Mouse (Mus musculus) embryonic facial prominence, embryonic 12.5 days (tissue): Measurements from ENCODE around the gene Ccdc167. TPM values are rescaled to one million over a fixed set of nuclear protein-coding genes. Genes with fewer than 3 reads are reported as not detected.

Experiments used
- ATAC-seq: fragments of 200-750 bp; cut with Nextera tagmentation; 2 replicates; pipeline ENCODE4 v1.8.0; 2017; ENCODE audit not compliant: insufficient number of reproducible peaks, insufficient read depth, low FRiP score, low TSS enrichment
- H3K27ac ChIP-seq: fragments of 300-500 bp; sonication (generic); 2 replicates; pipeline ENCODE4 v1.5.1; 2016; ENCODE audit warnings: mild to moderate bottlenecking
- H3K27me3 ChIP-seq: fragments of 300-500 bp; sonication (generic); 2 replicates; pipeline ENCODE4 v1.6.1; 2016; ENCODE audit warnings: mild to moderate bottlenecking, moderate library complexity
- H3K36me3 ChIP-seq: fragments of 300-500 bp; sonication (generic); 2 replicates; pipeline ENCODE4 v1.6.1; 2016; ENCODE audit warnings: mild to moderate bottlenecking
- H3K4me1 ChIP-seq: fragments of 300-500 bp; sonication (generic); 2 replicates; pipeline ENCODE4 v1.6.1; 2016
- H3K4me2 ChIP-seq: fragments of 300-500 bp; sonication (generic); replicated peaks from 2 replicates; pipeline ENCODE4 v1.6.1; 2016; ENCODE audit warnings: mild to moderate bottlenecking, moderate library complexity
- H3K4me3 ChIP-seq: fragments of 300-500 bp; sonication (generic); 2 replicates; pipeline ENCODE4 v1.5.1; 2016; ENCODE audit warnings: mild to moderate bottlenecking
- H3K9ac ChIP-seq: fragments of 300-500 bp; sonication (generic); 2 replicates; pipeline ENCODE4 v1.6.1; 2016; ENCODE audit warnings: mild to moderate bottlenecking, moderate library complexity
- H3K9me3 ChIP-seq: fragments of 300-500 bp; sonication (generic); 2 replicates; pipeline ENCODE4 v1.6.1; 2016; ENCODE audit warnings: mild to moderate bottlenecking, moderate library complexity
- WGBS: fragments of 180-500 bp; shearing (Covaris S2); methylation state at CpG from one replicate; pipeline ENCODE4 v1.1.7; 2016; 5-methylcytosine and 5-hydroxymethylcytosine counted together
- polyA plus RNA-seq: library from polyadenylated mRNA; unstranded; fragments of >200 nt; fragmentation: Nextera tagmentation; extraction: Ambion mirVana; gene quantifications from 2 replicates; pipeline ENCODE4 v1.2.1, GENCODE M21; 2016

The Ccdc167 gene
- polyA plus RNA-seq, 1 experiment from 2014 or later: 15.9 TPM

GRCm38 (mm10) chr17:29700573-29700972, 16.3 kb downstream of the Ccdc167 start:
- Histone ChIP-seq H3K4me1 (no peaks in the 10 kb centered on the region), H3K9ac (no peak overlapping the region), H3K9me3 (no peaks in the 10 kb centered on the region), H3K4me3 (no peak overlapping the region), H3K4me2 (no peak overlapping the region), H3K36me3 (peaks cover 81% of the 10 kb centered on the region), H3K27ac (no peak overlapping the region), H3K27me3 (no peaks in the 10 kb centered on the region)
- ATAC-seq: no peak
- 90% methylated on average over 7 of the region's 7 CpGs for WGBS

DNA sequence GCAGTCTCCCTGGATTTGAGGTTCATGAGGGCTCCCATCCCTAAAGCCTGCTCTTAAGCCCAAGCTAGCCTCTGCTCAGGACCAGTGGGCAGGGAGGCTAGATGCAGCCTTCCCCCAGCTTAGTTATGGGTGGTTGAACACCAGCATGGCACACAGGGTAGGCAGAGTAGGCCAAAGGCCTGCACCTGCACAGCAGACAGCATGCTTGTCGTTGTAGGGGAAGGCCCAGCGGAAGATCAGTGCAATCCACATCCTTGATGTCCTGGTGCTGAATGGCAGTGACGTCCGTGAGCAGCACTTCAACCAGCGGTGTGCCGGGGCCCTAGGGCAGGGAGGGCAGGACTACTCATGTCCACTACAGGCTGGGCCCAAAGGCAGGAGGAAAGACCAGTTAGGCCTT, 18.4 kb downstream of the Ccdc167 start:
- Histone ChIP-seq H3K4me2 (no peak overlapping the region), H3K9me3 (no peaks in the 10 kb centered on the region), H3K27me3 (no peaks in the 10 kb centered on the region), H3K9ac (no peak overlapping the region), H3K4me3 (no peak overlapping the region), H3K4me1 (no peaks in the 10 kb centered on the region), H3K36me3 (peaks cover 93% of the 10 kb centered on the region), H3K27ac (no peak overlapping the region)
- WGBS: 88% methylated on average over 6 of the region's 6 CpGs
- no peak for ATAC-seq

DNA sequence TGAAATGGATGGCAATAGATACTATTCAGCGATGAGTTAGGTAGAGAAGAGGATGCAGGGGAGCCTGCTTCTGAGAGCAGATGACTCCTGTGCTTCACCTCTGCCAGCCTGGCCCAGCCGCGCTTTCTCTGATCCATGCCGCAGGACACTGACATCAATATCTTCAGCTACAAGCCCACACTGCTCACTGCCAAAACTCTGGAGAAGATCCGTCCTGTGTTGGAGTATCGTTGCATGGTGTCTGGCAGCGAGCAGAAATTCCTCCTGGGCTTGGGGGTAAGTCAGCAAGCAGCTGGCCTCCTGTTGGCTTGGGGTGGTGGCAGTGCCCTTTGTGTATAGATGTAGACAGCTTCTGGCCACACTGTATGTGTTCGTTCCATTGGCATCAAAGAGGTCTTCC, 19.9 kb downstream of the Ccdc167 start:
- Histone ChIP-seq H3K36me3 (peaks cover 85% of the 10 kb centered on the region), H3K9me3 (no peaks in the 10 kb centered on the region), H3K4me1 (no peaks in the 10 kb centered on the region), H3K4me3 (no peak overlapping the region), H3K27ac (no peak overlapping the region), H3K9ac (no peak overlapping the region), H3K27me3 (no peaks in the 10 kb centered on the region), H3K4me2 (no peak overlapping the region)
- WGBS: 94% methylated on average over 8 of the region's 8 CpGs
- no peak for ATAC-seq

DNA sequence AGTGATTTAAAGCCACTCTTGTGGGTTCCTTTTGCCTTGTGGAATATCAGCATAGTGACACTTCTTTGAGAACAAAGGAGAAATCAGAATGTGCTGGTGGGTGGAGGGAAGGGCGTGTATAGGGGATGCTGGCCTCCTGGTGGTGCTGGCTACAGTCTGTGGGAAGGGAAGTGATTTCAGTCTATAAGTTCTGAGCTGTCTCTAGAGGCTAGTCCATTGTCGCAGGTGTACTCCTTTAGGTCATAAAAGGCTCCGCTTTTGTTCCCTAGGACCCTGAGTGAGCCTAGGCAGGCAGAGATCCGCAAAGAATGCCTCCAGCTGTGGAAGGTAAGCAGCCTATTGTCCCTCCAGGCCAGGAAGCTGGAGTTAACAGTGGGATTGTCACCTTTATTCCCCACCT, 22.3 kb downstream of the Ccdc167 start:
- no peak for ATAC-seq
- H3K9me3 ChIP-seq: no peaks in the 10 kb centered on the region
- no peak overlapping the region for H3K9ac ChIP-seq
- no peak overlapping the region for H3K4me2 ChIP-seq
- no peak overlapping the region for H3K4me3 ChIP-seq
- H3K4me1 ChIP-seq: no peaks in the 10 kb centered on the region
- H3K27me3 ChIP-seq: no peaks in the 10 kb centered on the region
- 85% methylated on average over 4 of the region's 4 CpGs for WGBS
- peaks cover 85% of the 10 kb centered on the region for H3K36me3 ChIP-seq
- H3K27ac ChIP-seq: no peak overlapping the region

GRCm38 (mm10) chr17:29693571-29693970, 23.3 kb downstream of the Ccdc167 start:
- 77% methylated on average over 2 of the region's 2 CpGs for WGBS
- no peaks in the 10 kb centered on the region for H3K9me3 ChIP-seq
- H3K36me3 ChIP-seq: peaks cover 79% of the 10 kb centered on the region
- H3K4me3 ChIP-seq: no peak overlapping the region
- no peak for ATAC-seq
- no peak overlapping the region for H3K4me2 ChIP-seq
- no peak overlapping the region for H3K27ac ChIP-seq
- H3K9ac ChIP-seq: no peak overlapping the region
- H3K27me3 ChIP-seq: no peaks in the 10 kb centered on the region
- no peaks in the 10 kb centered on the region for H3K4me1 ChIP-seq

DNA sequence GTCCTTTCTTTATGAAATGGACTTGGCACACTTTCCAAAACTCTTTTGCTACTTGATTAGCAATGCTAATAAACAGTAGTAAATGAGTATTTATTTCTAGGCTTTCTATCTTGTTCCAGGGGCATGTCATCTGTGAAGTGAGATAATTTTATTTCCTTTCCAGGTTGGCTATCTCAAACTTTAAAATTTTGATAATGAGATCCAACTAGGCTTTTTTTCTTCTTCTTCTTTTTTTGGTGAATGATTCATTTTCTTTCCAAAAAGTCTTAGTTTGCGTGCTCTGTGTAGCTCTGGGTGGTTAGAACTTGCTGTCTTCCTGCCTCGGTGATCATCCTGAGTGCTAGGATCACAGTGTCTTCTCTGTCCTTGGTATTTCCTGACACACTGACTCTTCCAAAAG, 24.0 kb downstream of the Ccdc167 start:
- no peak for ATAC-seq
- WGBS: 91% methylated on average over 2 of the region's 2 CpGs
- Histone ChIP-seq H3K4me3 (no peak overlapping the region), H3K9me3 (no peaks in the 10 kb centered on the region), H3K27me3 (no peaks in the 10 kb centered on the region), H3K4me1 (no peaks in the 10 kb centered on the region), H3K36me3 (peaks cover 78% of the 10 kb centered on the region), H3K27ac (no peak overlapping the region), H3K4me2 (no peak overlapping the region), H3K9ac (no peak overlapping the region)

- ATAC-seq: no peak
- H3K27ac ChIP-seq: no peak overlapping the region
- 83% methylated on average over 6 of the region's 6 CpGs for WGBS
Measured at GRCm38 (mm10) chr17:29690257-29690656, 26.6 kb downstream of the Ccdc167 start.

GRCm38 (mm10) chr17:29688610-29689009, 28.2 kb downstream of the Ccdc167 start:
- H3K4me1 ChIP-seq: no peaks in the 10 kb centered on the region
- H3K27ac ChIP-seq: no peak overlapping the region
- H3K36me3 ChIP-seq: peaks cover 83% of the 10 kb centered on the region
- no peak overlapping the region for H3K4me2 ChIP-seq
- H3K27me3 ChIP-seq: no peaks in the 10 kb centered on the region
- no peak overlapping the region for H3K9ac ChIP-seq
- ATAC-seq: no peak
- WGBS: 96% methylated on average over 10 of the region's 10 CpGs
- no peak overlapping the region for H3K4me3 ChIP-seq
- H3K9me3 ChIP-seq: no peaks in the 10 kb centered on the region

More at GRCm38 (mm10) chr17:29690257-29690656, 26.6 kb downstream of the Ccdc167 start:
- no peak overlapping the region for H3K4me2 ChIP-seq
- H3K4me1 ChIP-seq: no peaks in the 10 kb centered on the region
- peaks cover 84% of the 10 kb centered on the region for H3K36me3 ChIP-seq
- no peaks in the 10 kb centered on the region for H3K27me3 ChIP-seq
- no peak overlapping the region for H3K9ac ChIP-seq
- no peak overlapping the region for H3K4me3 ChIP-seq
- no peaks in the 10 kb centered on the region for H3K9me3 ChIP-seq

DNA sequence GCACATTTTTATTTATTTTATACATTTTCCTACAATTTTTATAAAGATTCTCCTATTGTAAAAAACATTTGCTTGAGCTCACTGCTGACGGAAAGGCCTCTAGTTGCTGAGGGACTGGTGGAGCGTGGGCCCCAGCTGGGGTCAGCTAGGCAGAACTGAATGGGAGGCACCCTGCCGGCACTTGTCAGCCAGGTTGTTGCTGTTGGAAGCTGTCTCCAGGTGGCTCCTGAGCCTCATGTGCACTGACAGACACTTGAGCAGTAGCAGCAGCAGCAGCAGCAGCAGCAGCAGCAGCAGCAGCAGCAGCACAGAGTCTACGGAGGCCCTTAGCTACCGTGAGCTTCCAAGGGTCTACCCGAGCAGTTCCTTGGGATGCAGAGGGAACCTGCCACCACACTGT, 29.5 kb downstream of the Ccdc167 start:
- Histone ChIP-seq H3K4me1 (no peaks in the 10 kb centered on the region), H3K27me3 (no peaks in the 10 kb centered on the region), H3K4me3 (no peak overlapping the region), H3K9ac (no peak overlapping the region), H3K27ac (no peak overlapping the region), H3K9me3 (no peaks in the 10 kb centered on the region), H3K4me2 (no peak overlapping the region), H3K36me3 (peaks cover 88% of the 10 kb centered on the region)
- WGBS: 90% methylated on average over 6 of the region's 6 CpGs
- ATAC-seq: no peak

DNA sequence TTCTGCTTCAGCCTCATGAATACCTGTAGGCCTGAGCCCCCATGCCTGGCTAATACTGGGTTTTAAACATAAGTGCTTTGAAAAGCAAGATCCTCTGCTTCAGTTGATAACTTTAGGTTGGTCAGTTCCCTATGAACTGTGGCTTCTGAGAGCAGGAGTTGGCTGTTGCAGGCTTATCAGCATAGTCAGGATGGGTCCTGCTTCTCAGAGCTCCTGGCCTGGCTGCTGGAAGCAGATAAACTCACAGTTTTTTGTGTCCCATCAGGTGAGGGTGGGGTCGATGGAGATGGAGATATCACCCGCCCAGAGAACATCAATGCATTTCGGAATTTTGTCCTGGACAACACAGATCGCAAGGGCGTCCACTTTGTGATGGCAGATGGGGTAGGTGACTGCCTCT, 30.1 kb downstream of the Ccdc167 start:
- Histone ChIP-seq H3K36me3 (peaks cover 92% of the 10 kb centered on the region), H3K4me2 (no peak overlapping the region), H3K27ac (no peak overlapping the region), H3K27me3 (no peaks in the 10 kb centered on the region), H3K4me3 (no peak overlapping the region), H3K9ac (no peak overlapping the region), H3K4me1 (no peaks in the 10 kb centered on the region), H3K9me3 (no peaks in the 10 kb centered on the region)
- 90% methylated on average over 5 of the region's 5 CpGs for WGBS
- no peak for ATAC-seq

DNA sequence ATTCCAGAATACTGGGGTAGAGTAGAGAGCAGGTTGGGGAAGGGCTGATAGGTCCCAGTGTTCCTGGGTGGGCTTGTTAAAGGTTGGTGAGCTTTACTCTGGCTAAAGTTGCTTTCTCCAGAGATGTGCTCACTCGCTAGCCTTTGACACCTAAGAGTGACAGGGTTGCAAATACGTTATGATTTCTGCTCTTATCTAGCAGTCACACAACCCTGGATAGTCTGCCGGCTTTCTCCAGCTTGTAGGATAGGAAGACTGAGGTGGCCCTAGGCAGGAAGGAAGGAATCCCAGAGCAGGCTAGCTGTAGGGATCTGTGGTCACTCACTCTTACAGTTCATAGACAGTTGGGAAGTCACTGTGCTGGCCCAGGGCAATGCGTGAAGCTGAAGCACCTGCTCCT, 32.6 kb downstream of the Ccdc167 start:
- no peaks in the 10 kb centered on the region for H3K9me3 ChIP-seq
- H3K9ac ChIP-seq: no peak overlapping the region
- ATAC-seq: no peak
- no peak overlapping the region for H3K4me3 ChIP-seq
- H3K27ac ChIP-seq: no peak overlapping the region
- peaks cover 92% of the 10 kb centered on the region for H3K36me3 ChIP-seq
- no peak overlapping the region for H3K4me2 ChIP-seq
- H3K27me3 ChIP-seq: no peaks in the 10 kb centered on the region
- no peaks in the 10 kb centered on the region for H3K4me1 ChIP-seq
- 89% methylated on average over 4 of the region's 4 CpGs for WGBS

GRCm38 (mm10) chr17:29683127-29683526, 33.7 kb downstream of the Ccdc167 start:
- Histone ChIP-seq H3K27ac (no peak overlapping the region), H3K9me3 (no peaks in the 10 kb centered on the region), H3K36me3 (peaks cover 96% of the 10 kb centered on the region), H3K4me1 (no peaks in the 10 kb centered on the region), H3K4me2 (no peak overlapping the region), H3K27me3 (no peaks in the 10 kb centered on the region), H3K9ac (no peak overlapping the region), H3K4me3 (no peak overlapping the region)
- no peak for ATAC-seq
- 80% methylated on average over 2 of the region's 2 CpGs for WGBS

DNA sequence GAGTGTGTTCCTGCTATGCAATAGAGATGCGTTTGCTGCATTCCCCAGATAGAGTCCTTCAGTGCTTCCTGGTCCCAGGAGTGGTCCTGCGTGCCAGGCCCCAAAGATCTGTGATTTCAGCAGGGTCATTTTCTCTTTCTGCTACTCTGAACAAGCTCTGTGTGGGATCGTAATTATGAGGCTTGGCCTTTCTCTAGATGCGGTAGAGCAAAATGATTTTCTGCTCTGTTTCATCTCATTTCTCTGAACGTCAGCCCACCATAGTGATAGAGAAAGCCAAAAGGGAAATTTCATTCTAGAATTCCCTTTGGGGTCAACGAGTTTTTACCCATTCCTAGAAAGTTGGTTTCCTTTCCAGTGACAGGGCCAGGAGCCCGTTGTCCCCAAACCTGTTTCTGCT, 34.6 kb downstream of the Ccdc167 start:
- Histone ChIP-seq H3K36me3 (peaks cover 92% of the 10 kb centered on the region), H3K27ac (no peak overlapping the region), H3K9ac (no peak overlapping the region), H3K27me3 (no peaks in the 10 kb centered on the region), H3K9me3 (no peaks in the 10 kb centered on the region), H3K4me2 (no peak overlapping the region), H3K4me3 (no peak overlapping the region), H3K4me1 (no peaks in the 10 kb centered on the region)
- no peak for ATAC-seq
- 86% methylated on average over 7 of the region's 7 CpGs for WGBS
